Mouse (Mus musculus) limb, embryonic 14.5 days (tissue): Measurements from ENCODE around the gene Gdf9. TPM values are rescaled to one million over a fixed set of nuclear protein-coding genes. Genes with fewer than 3 reads are reported as not detected.

Source experiments
- ATAC-seq: fragments of 200-750 bp; cut with Nextera tagmentation; 2 replicates; pipeline ENCODE4 v1.8.0; 2017; ENCODE audit warnings: low read depth, moderate number of reproducible peaks, moderate TSS enrichment; ENCODE audit not compliant: low FRiP score
- DNase-seq: peaks from one replicate; pipeline ENCODE4 v3.0.0-alpha.2; 2015; ENCODE audit warnings: low spot score
- H3K27ac ChIP-seq: fragments of 300-500 bp; sonication (generic); replicated peaks from 2 replicates; pipeline ENCODE4 v1.5.1; 2014; ENCODE audit warnings: low read depth, mild to moderate bottlenecking, low read length, moderate library complexity, mixed read lengths
- H3K27me3 ChIP-seq: fragments of 300-500 bp; sonication (generic); 2 replicates; pipeline ENCODE4 v1.6.1; 2014; ENCODE audit warnings: low read length, mixed read lengths; ENCODE audit not compliant: control insufficient read depth, insufficient read depth
- H3K36me3 ChIP-seq: fragments of 300-500 bp; sonication (generic); 2 replicates; pipeline ENCODE4 v1.6.1; 2014; ENCODE audit warnings: mild to moderate bottlenecking, low read length, moderate library complexity, mixed read lengths; ENCODE audit not compliant: control insufficient read depth, insufficient read depth
- H3K4me1 ChIP-seq: fragments of 300-500 bp; sonication (generic); 2 replicates; pipeline ENCODE4 v1.6.1; 2014; ENCODE audit warnings: antibody characterized with exemption, low read length, mixed read lengths; ENCODE audit not compliant: control insufficient read depth, insufficient read depth
- H3K4me2 ChIP-seq: fragments of 300-500 bp; sonication (generic); replicated peaks from 2 replicates; pipeline ENCODE4 v1.6.1; 2014; ENCODE audit warnings: low read depth, mild to moderate bottlenecking, low read length, moderate library complexity; ENCODE audit not compliant: severe bottlenecking
- H3K4me3 ChIP-seq: fragments of 300-500 bp; sonication (generic); replicated peaks from 2 replicates; pipeline ENCODE4 v1.5.1; 2014; ENCODE audit warnings: low read length
- H3K9ac ChIP-seq: fragments of 300-500 bp; sonication (generic); 2 replicates; pipeline ENCODE4 v1.6.1; 2014; ENCODE audit warnings: mild to moderate bottlenecking, low read depth, low read length, moderate library complexity; ENCODE audit not compliant: severe bottlenecking
- H3K9me3 ChIP-seq: fragments of 300-500 bp; sonication (generic); 2 replicates; pipeline ENCODE4 v1.6.1; 2016; ENCODE audit warnings: low read length; ENCODE audit not compliant: control insufficient read depth
- POLR2A ChIP-seq: fragments of 200-500 bp; IDR thresholded peaks from 2 replicates; pipeline ENCODE4 v1.8.0; 2012; ENCODE audit warnings: inconsistent platforms, mild to moderate bottlenecking, moderate library complexity, borderline replicate concordance; ENCODE audit not compliant: insufficient read depth, insufficient read length; ENCODE audit errors: extremely low read depth
- WGBS: fragments of 180-500 bp; shearing (Covaris S2); extraction: QIAGEN DNeasy Blood & Tissue Kit; methylation state at CpG from one replicate; pipeline ENCODE4 v1.1.7; 2014; 5-methylcytosine and 5-hydroxymethylcytosine counted together
- polyA plus RNA-seq, 2 experiments: library from polyadenylated mRNA; depleted of rRNA in 1 of 2; stranded (reverse) in 1 of 2; unstranded in 1 of 2; fragments of >200 nt; fragmentation: Nextera tagmentation in 1 of 2; extraction: Ambion mirVana in 1 of 2; gene quantifications; 2 replicates each; pipeline versions ENCODE4 v1.2.1 to v1.2.3; 2012 to 2014

Gene Gdf9
- polyA plus RNA-seq, 2 experiments, result 1.8 to 2.6 TPM

GRCm38 (mm10) chr11:53469968-53470695 lies 39.3 kb downstream of the Gdf9 start, which contains the start of gene Gm9837:
Gm9837 (minus strand) TSS chr11:53470479.
- no peak for TF ChIP-seq POLR2A
- peak within 1 kb of the TSS; percentile 14 for H3K4me3 ChIP-seq
- H3K27ac ChIP-seq, result no peak within 1 kb of the TSS
- H3K4me2 ChIP-seq, result peak within 1 kb of the TSS; percentile 40
- DNase-seq (peak; percentile 90), ATAC-seq (peak; percentile 79)
- H3K36me3 ChIP-seq, result no peaks in the 10 kb centered on the region
- peaks cover 29% of the 10 kb centered on the region for H3K27me3 ChIP-seq
- peaks cover 15% of the 10 kb centered on the region; the same call in 1 of the 2 replicates for H3K4me1 ChIP-seq
- WGBS, result 4% methylated on average over 28 of the region's 29 CpGs
- H3K9me3 ChIP-seq, result no peaks in the 10 kb centered on the region
- no peak within 1 kb of the TSS for H3K9ac ChIP-seq

- H3K4me3 ChIP-seq, result no peak overlapping the region
- ATAC-seq (no peak), DNase-seq (no peak)
- H3K4me2 ChIP-seq, result no peak overlapping the region
- TF ChIP-seq POLR2A, result no peak
- no peak overlapping the region for H3K27ac ChIP-seq
- 85% methylated on average over 3 of the region's 3 CpGs for WGBS
- peaks cover 9% of the 10 kb centered on the region; the same call in 1 of the 2 replicates for H3K4me1 ChIP-seq
- H3K9ac ChIP-seq, result no peak overlapping the region
- no peaks in the 10 kb centered on the region for H3K9me3 ChIP-seq
- H3K27me3 ChIP-seq, result peaks cover 29% of the 10 kb centered on the region
- no peaks in the 10 kb centered on the region for H3K36me3 ChIP-seq
Measured at GRCm38 (mm10) chr11:53472709-53473108, 41.9 kb downstream of the Gdf9 start.

GRCm38 (mm10) chr11:53475620-53476019 lies 44.8 kb downstream of the Gdf9 start:
- ATAC-seq (no peak), DNase-seq (no peak)
- Histone ChIP-seq H3K9ac (no peak overlapping the region), H3K27me3 (peaks cover 53% of the 10 kb centered on the region), H3K4me1 (peaks cover 13% of the 10 kb centered on the region), H3K27ac (no peak overlapping the region), H3K4me3 (no peak overlapping the region), H3K9me3 (no peaks in the 10 kb centered on the region), H3K36me3 (no peaks in the 10 kb centered on the region), H3K4me2 (no peak overlapping the region)
- 30% methylated on average over 8 of the region's 8 CpGs for WGBS
- TF ChIP-seq POLR2A, result no peak

GRCm38 (mm10) chr11:53477833-53478232 lies 47.0 kb downstream of the Gdf9 start:
- no peak for DNase-seq
- no peak for TF ChIP-seq POLR2A
- peaks cover 13% of the 10 kb centered on the region for H3K4me1 ChIP-seq
- 15% methylated on average over 7 of the region's 7 CpGs for WGBS
- H3K27ac ChIP-seq, result no peak overlapping the region
- H3K36me3 ChIP-seq, result no peaks in the 10 kb centered on the region
- H3K4me2 ChIP-seq, result no peak overlapping the region
- H3K9ac ChIP-seq, result no peak overlapping the region
- no peak for ATAC-seq
- peaks cover 56% of the 10 kb centered on the region for H3K27me3 ChIP-seq
- H3K4me3 ChIP-seq, result no peak overlapping the region
- H3K9me3 ChIP-seq, result no peaks in the 10 kb centered on the region

GRCm38 (mm10) chr11:53478383-53479170 lies 47.8 kb downstream of the Gdf9 start:
- peak overlapping the region; percentile 78 for H3K4me2 ChIP-seq
- no peak overlapping the region for H3K27ac ChIP-seq
- 7% methylated on average over 67 of the region's 79 CpGs for WGBS
- no peak for TF ChIP-seq POLR2A
- peaks cover 56% of the 10 kb centered on the region for H3K27me3 ChIP-seq
- DNase-seq (no peak), ATAC-seq (no peak)
- H3K36me3 ChIP-seq, result no peaks in the 10 kb centered on the region
- no peaks in the 10 kb centered on the region for H3K9me3 ChIP-seq
- peak overlapping the region; percentile 38; the same call in 1 of the 2 replicates for H3K9ac ChIP-seq
- H3K4me1 ChIP-seq, result peaks cover 13% of the 10 kb centered on the region
- H3K4me3 ChIP-seq, result peak overlapping the region; percentile 44
